Mouse (Mus musculus) G1E (cell line): ENCODE measurements around the gene Stx6.

Source experiments
- CTCF ChIP-seq: IDR thresholded peaks from 2 replicates; pipeline ENCODE4 v1.5.1; 2012; ENCODE audit warnings: low read depth, low read length, inconsistent platforms, mixed read lengths
- GATA1 ChIP-seq: IDR thresholded peaks from 2 replicates; pipeline ENCODE4 v1.6.1; 2012; ENCODE audit warnings: borderline replicate concordance, low read length, inconsistent platforms, mixed read lengths
- GATA2 ChIP-seq: IDR thresholded peaks from 2 replicates; pipeline ENCODE4 v1.6.1; 2012; ENCODE audit warnings: low read depth, low read length, inconsistent platforms, borderline replicate concordance
- TAL1 ChIP-seq: conservative IDR thresholded peaks from 2 replicates; pipeline ENCODE4 v1.6.1; 2012; ENCODE audit warnings: low read depth, low read length, inconsistent platforms, mixed read lengths

DNA sequence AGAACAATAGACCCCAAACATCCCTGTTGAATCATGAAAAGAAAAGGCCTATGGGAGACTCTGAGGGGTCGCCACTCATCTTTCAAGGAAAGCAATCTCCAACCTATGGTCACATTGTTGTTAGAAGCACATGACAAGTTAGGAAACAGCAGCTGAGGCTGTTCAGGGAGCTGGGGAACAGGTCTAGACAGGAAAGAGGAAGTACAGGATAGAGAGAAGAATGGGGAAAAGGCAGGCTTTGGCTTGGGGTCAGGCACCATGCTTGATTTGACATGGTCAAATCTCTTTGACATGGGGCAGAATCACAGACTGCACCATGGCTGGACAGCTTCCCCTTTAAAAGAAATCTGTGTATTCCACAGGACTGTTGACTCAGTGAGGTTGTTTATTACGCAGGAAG lies 11.3 kb upstream of the Stx6 start:
- no peak for TF ChIP-seq CTCF
- TF ChIP-seq TAL1: no peak
- no peak for TF ChIP-seq GATA2
- no peak for TF ChIP-seq GATA1
